Comparison of ENCODE assay signal across 8 mouse cellular contexts in the genomic region with DNA sequence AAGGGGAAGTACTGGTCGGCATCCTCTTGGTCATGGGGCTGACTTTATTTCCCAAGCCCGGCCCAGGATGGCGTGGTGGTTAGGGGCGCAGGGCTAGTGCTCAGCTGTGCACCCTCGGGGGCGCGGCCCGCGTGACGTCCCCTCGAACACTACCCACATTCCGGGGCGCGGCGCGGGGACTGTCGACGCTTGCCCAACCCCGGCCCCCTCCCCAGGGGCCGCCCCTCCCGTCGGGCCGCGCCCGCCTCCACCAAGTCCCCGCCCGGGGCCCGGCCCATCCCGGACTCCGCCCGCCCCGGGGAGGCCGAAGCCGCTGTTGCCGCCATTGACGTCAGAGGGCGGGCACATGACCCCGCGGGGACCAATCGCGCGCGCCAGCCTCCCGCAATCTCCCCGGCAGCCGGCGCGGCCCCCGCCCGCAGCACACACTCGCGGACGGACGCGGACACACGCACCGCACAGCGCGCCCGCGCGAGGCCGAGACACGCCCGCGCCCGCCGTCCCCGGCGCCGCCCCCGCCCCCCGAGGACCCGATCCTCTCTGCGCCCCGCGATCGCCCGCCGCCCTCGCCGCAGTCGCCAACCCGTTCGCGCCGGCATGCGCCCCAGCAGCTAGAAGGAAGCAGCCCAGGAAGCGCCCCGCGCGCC. TPM values are rescaled to one million over a fixed set of nuclear protein-coding genes. Genes with fewer than 3 reads are reported as not detected.
DNase-seq lines count a peak whose midpoint lies in the region; ATAC-seq lines count a peak whose summit lies in the region.

No protein-coding gene starts in this region.

- H3K9ac ChIP-seq in intestine, embryonic 15.5 days = peak overlapping the region; percentile 96

- H3K27ac ChIP-seq in intestine, embryonic 15.5 days = peak overlapping the region; percentile 79

- intact Hi-C loops in left cerebral cortex, postnatal 25 days (cut with DNase I) = loop anchor here (5.0 kb wide), 1 partner anchor 76 kb away; no protein-coding TSS in a partner anchor

- H3K9me3 ChIP-seq in intestine, embryonic 15.5 days = no peaks in the 10 kb centered on the region

- peak; percentile 98 for DNase-seq in adrenal gland, adult 2 months
- peak; percentile 95 for DNase-seq in embryo, embryonic 11 days
- DNase-seq in gastrocnemius, postnatal 25 days = peak; percentile 95
- DNase-seq in left cerebral cortex, postnatal 25 days (ENCODE audit: low spot score in 2 of 2) = peak; percentile 96 to 97
- DNase-seq in mesoderm, embryonic 11.5 days (ENCODE audit: low read depth, low spot score) = peak; percentile 88
- DNase-seq in right cerebral cortex, postnatal 25 days = peak; percentile 98
- DNase-seq in urinary bladder, postnatal 36 days (ENCODE audit: low spot score in 2 of 2) = peak; percentile 94 to 96

- peak overlapping the region; percentile 75 for H3K4me2 ChIP-seq in intestine, embryonic 15.5 days (replicated peaks)

- peaks cover 29% of the 10 kb centered on the region for H3K4me1 ChIP-seq in intestine, embryonic 15.5 days (replicated peaks)

- peak; percentile 93 for ATAC-seq in intestine, embryonic 15.5 days

- no peaks in the 10 kb centered on the region for H3K27me3 ChIP-seq in intestine, embryonic 15.5 days (replicated peaks)

- H3K36me3 ChIP-seq in intestine, embryonic 15.5 days = no peaks in the 10 kb centered on the region

- under 1% methylated on average over 87 of the region's 92 CpGs for WGBS in intestine, embryonic 15.5 days

- peak overlapping the region; percentile 93 for H3K4me3 ChIP-seq in intestine, embryonic 15.5 days (replicated peaks)

RNA-seq across cellular contexts. Expression of gene Cmip, which starts 0.4 kb away (rescaled TPM):
- total RNA-seq in adrenal gland, adult 2 months (2021) = 100 to 1,000 TPM in 1 of 2 experiments, 10 to 100 TPM in 1; 99.3 to 171 TPM
- polyA plus RNA-seq in adrenal gland, adult 2 months (2012; rRNA removed) = 104 and 133 TPM in 2 replicates
- total RNA-seq in gastrocnemius, postnatal 25 days (2021) = 10 to 100 TPM; 10.0 to 12.9 TPM
- polyA plus RNA-seq in intestine, embryonic 15.5 days (2015; fragmentation: Nextera tagmentation; extraction: Ambion mirVana) = 25.4 and 29.2 TPM in 2 replicates
- 100 to 1,000 TPM; 325 to 362 TPM for total RNA-seq in left cerebral cortex, postnatal 25 days (2021)

Comparison
In these comparisons a context has a peak if more than half of its experiments do, and no peak if none do; other contexts are left out.
1. Peak in every context shown above with its lines: DNase-seq, ATAC-seq, H3K4me3 ChIP-seq and H3K27ac ChIP-seq.
2. RNA of gene Cmip, which starts 0.4 kb away (total RNA-seq): 325 to 362 TPM in left cerebral cortex, postnatal 25 days and 99.3 to 171 TPM in adrenal gland, adult 2 months; 10.0 to 12.9 TPM in gastrocnemius, postnatal 25 days; every median in the first group is over 4 times any median in the second.